Mouse (Mus musculus) cortical plate, adult 2 months (tissue): ENCODE results near the gene Zcchc4. TPM values are rescaled to one million over a fixed set of nuclear protein-coding genes. Genes with fewer than 3 reads are reported as not detected.

ENCODE experiments used
- H3K27ac ChIP-seq: fragments of 200-500 bp; 2 replicates; pipeline ENCODE4 v1.5.1; 2012; ENCODE audit warnings: low read length, control low read depth, inconsistent platforms; ENCODE audit not compliant: insufficient read depth
- H3K4me1 ChIP-seq: fragments of 200-500 bp; 2 replicates; pipeline ENCODE4 v1.6.1; 2011; ENCODE audit warnings: low read length; ENCODE audit not compliant: control insufficient read depth, insufficient read depth
- H3K4me3 ChIP-seq: fragments of 200-500 bp; 2 replicates; pipeline ENCODE4 v1.5.1; 2011; ENCODE audit warnings: mild to moderate bottlenecking, low read length, control low read depth; ENCODE audit not compliant: insufficient read depth
- CTCF ChIP-seq: fragments of 200-500 bp; IDR thresholded peaks from 2 replicates; pipeline ENCODE4 v1.5.1; 2011; ENCODE audit warnings: mild to moderate bottlenecking, control low read depth, low read length; ENCODE audit not compliant: insufficient read depth; ENCODE audit errors: extremely low read depth
- POLR2A ChIP-seq: fragments of 200-500 bp; IDR thresholded peaks from 2 replicates; pipeline ENCODE4 v1.6.1; 2011; ENCODE audit warnings: mild to moderate bottlenecking, low read length, control low read depth; ENCODE audit not compliant: insufficient read depth; ENCODE audit errors: extremely low read depth
- polyA plus RNA-seq: library from polyadenylated mRNA; depleted of rRNA; stranded (reverse); fragments of >200 nt; gene quantifications from 2 replicates; pipeline ENCODE4 v1.2.3, GENCODE M21; 2012; rRNA removed

The Zcchc4 gene
- polyA plus RNA-seq, 1 experiment: 11.2 TPM

DNA sequence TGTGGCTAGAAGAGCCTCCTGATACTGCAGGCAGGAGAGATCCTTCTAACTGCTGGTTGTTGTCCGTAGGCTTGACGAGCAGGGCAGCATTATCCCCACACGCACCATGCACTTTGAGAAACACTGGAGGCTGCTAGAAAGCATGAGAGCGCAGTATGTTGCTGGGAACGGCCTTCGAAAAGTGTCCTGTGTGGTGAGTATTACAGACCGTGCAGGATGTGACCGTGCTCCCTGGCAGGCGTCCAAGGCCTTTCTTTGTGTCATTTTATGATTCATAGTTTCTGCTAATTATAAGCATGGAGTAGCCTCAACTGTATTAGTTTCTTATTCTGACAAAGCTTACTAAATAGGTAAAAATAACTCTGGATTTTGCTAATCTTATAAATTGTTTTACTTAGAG lies 90.6 kb downstream of the Zcchc4 start:
- H3K27ac ChIP-seq: no peak overlapping the region
- no peaks in the 10 kb centered on the region for H3K4me1 ChIP-seq
- no peak overlapping the region for H3K4me3 ChIP-seq
- no peak for TF ChIP-seq CTCF
- TF ChIP-seq POLR2A: no peak

- Histone ChIP-seq H3K27ac (no peak overlapping the region), H3K4me3 (no peak overlapping the region), H3K4me1 (no peaks in the 10 kb centered on the region)
- no peak for TF ChIP-seq CTCF
- TF ChIP-seq POLR2A: no peak
Observed at GRCm38 (mm10) chr5:52866361-52867155, 91.3 kb downstream of the Zcchc4 start.

DNA sequence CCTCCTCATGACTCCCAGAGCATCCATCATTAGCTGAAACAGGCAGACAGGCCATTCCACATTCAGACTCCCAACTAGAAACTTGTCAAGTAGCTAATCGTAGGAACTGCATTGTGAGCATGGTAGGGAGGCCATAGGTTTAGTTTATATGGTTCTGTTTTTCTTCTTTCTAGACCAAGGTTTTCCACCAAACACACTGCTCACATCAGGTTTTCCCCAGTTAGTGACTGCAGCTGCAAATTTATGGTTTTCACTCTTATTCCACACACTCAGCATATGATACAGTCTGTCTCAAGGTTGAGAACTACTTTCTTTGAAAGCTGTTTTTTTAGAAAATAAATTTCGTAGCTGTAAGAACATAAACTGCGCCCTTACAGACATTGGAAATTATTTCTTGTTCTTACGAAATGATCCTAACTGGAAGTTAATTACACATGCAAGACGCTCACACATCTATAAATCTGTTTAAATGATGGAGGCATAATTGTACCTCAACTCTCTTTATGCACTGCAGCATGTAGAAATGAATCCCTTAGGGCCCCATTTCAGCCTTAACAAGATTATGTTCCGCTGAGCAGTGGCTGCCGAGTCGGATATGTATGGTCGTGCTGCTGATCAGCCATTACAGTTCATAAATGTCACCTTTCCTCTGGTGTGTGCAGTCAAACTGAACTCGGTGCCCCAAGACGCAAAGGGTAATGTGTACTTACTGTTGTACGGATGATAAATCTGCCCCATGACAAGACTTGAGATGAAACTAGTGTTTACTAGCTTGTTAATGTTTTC lies 93.9 kb downstream of the Zcchc4 start:
- Histone ChIP-seq H3K27ac (no peak overlapping the region), H3K4me1 (no peaks in the 10 kb centered on the region), H3K4me3 (no peak overlapping the region)
- no peak for TF ChIP-seq POLR2A
- TF ChIP-seq CTCF: no peak

DNA sequence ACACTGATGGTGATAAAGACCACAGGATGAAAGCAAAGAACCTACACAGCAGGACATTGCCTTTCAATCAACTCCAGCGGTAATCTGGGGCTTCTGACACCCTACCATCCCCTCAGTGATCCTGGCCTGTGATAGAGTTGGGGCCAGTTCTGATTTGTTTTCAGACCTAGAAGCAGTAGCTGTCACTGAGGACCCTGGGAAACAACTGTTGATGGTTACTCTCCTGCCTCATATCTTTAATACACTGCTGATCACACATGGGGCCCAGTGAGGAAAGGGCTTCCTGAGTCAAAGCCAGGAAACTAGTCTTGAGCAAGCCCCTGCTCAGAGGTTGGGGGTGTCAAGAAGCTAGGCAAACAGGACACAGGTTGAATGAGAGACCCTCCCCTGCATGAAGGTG lies 96.3 kb downstream of the Zcchc4 start:
- H3K4me3 ChIP-seq: no peak overlapping the region
- no peak overlapping the region for H3K27ac ChIP-seq
- no peaks in the 10 kb centered on the region for H3K4me1 ChIP-seq
- TF ChIP-seq CTCF (no peak), POLR2A (no peak)

GRCm38 (mm10) chr5:52871986-52872385 lies 96.8 kb downstream of the Zcchc4 start:
- Histone ChIP-seq H3K27ac (no peak overlapping the region), H3K4me3 (no peak overlapping the region), H3K4me1 (no peaks in the 10 kb centered on the region)
- TF ChIP-seq CTCF (no peak), POLR2A (no peak)

Other genes with a start within 250 kb of the Zcchc4 start
- gene Lgi2, start 208.9 kb upstream of the Zcchc4 start, polyA plus RNA-seq: 25.6 and 26.1 TPM in 2 replicates
- gene Sepsecs, start 105.7 kb upstream of the Zcchc4 start, polyA plus RNA-seq: 10.5 and 10.8 TPM in 2 replicates
- 2.1 and 2.5 TPM in 2 replicates for gene Pi4k2b, start 33.8 kb upstream of the Zcchc4 start, polyA plus RNA-seq
- gene Anapc4, start 58.6 kb downstream of the Zcchc4 start, polyA plus RNA-seq: 98.5 and 114 TPM in 2 replicates